9 mouse cellular contexts compared by ENCODE assay signal in the genomic region with DNA sequence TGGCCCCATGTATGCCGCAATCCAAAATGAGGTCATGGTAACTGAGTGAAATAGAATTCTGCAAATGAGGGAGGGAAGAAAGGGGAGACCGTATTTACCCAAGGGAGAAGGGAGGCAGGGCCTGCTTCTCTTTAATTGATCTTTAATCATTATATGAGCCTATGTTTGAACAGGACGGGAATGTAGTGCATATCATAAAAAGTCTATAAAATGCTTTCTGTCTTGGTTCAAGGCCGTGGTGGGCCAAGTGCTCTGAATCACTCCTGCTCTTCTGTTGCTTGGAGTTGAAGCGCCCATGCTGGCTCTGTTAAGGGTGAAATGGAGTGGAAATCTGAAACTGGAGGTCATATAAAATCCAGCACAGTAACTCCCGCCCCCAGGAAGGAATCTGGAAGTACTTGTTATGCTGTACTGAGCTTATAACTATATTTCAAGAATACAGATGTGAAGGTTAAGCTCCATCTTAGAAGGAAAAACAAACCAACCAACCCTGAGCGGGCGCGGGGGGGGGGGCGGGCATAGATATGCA. TPM values are rescaled to one million over a fixed set of nuclear protein-coding genes. Genes with fewer than 3 reads are reported as not detected.
DNase-seq lines count a peak whose midpoint lies in the region; ATAC-seq and TF ChIP-seq lines count a peak whose summit lies in the region.
"Had no signal": no experiment of that assay in that cellular context is flagged by ENCODE, and none has a peak within 500 bp of the region (broad histone marks: within the 10 kb centered on the region; RNA-seq: fewer than 3 reads in every experiment).

No protein-coding gene starts in this region.

- H3K9ac ChIP-seq in heart, embryonic 11.5 days (ENCODE audit: low read depth, low read length): no peak overlapping the region
- peak overlapping the region; percentile 83; the same call in 1 of the 2 replicates for H3K9ac ChIP-seq in embryonic facial prominence, embryonic 14.5 days (ENCODE audit: low read depth, low read length)
- no peak overlapping the region; the same call in 1 of the 2 replicates for H3K9ac ChIP-seq in kidney, embryonic 16.5 days (replicated peaks; ENCODE audit: low read length)
- H3K9ac ChIP-seq in midbrain, postnatal 0 days (replicated peaks; ENCODE audit: low read length, poor library complexity, severe bottlenecking): peak overlapping the region; percentile 91; the same call in 1 of the 2 replicates

- H3K4me3 ChIP-seq in heart, embryonic 11.5 days (ENCODE audit: low read depth, low read length): peak overlapping the region; percentile 64; the same call in 1 of the 2 replicates
- peak overlapping the region; percentile 78 for H3K4me3 ChIP-seq in embryonic facial prominence, embryonic 14.5 days (ENCODE audit: low read depth, low read length)
- H3K4me3 ChIP-seq in kidney, embryonic 16.5 days (ENCODE audit: low read length): peak overlapping the region; percentile 76
- peak overlapping the region; percentile 81 for H3K4me3 ChIP-seq in midbrain, postnatal 0 days (ENCODE audit: low read depth, low read length)

- peaks cover 8% of the 10 kb centered on the region; the same call in 1 of the 2 replicates for H3K4me1 ChIP-seq in heart, embryonic 11.5 days (ENCODE audit: control insufficient read depth, insufficient read depth, low read length)
- H3K4me1 ChIP-seq in embryonic facial prominence, embryonic 14.5 days (ENCODE audit: control insufficient read depth, insufficient read depth, low read length): peaks cover 19% of the 10 kb centered on the region
- H3K4me1 ChIP-seq in kidney, embryonic 16.5 days (ENCODE audit: insufficient read depth, low read length): peaks cover 40% of the 10 kb centered on the region
- peaks cover 12% of the 10 kb centered on the region; the same call in 1 of the 2 replicates for H3K4me1 ChIP-seq in midbrain, postnatal 0 days (ENCODE audit: insufficient read depth, low read length)

- H3K27me3 ChIP-seq in heart, embryonic 11.5 days (ENCODE audit: control insufficient read depth, insufficient read depth, low read length): peaks cover 23% of the 10 kb centered on the region
- no peaks in the 10 kb centered on the region for H3K27me3 ChIP-seq in embryonic facial prominence, embryonic 14.5 days (replicated peaks; ENCODE audit: control insufficient read depth, insufficient read depth, low read length)
- H3K27me3 ChIP-seq in kidney, embryonic 16.5 days (ENCODE audit: insufficient read depth, low read length): no peaks in the 10 kb centered on the region
- H3K27me3 ChIP-seq in midbrain, postnatal 0 days (ENCODE audit: insufficient read depth, low read length): no peaks in the 10 kb centered on the region

- H3K36me3 ChIP-seq in heart, embryonic 11.5 days (ENCODE audit: control insufficient read depth, insufficient read depth, low read length): no peaks in the 10 kb centered on the region
- H3K36me3 ChIP-seq in embryonic facial prominence, embryonic 14.5 days (ENCODE audit: control insufficient read depth, insufficient read depth, low read length): no peaks in the 10 kb centered on the region
- no peaks in the 10 kb centered on the region for H3K36me3 ChIP-seq in kidney, embryonic 16.5 days (ENCODE audit: insufficient read depth, low read length)
- no peaks in the 10 kb centered on the region for H3K36me3 ChIP-seq in midbrain, postnatal 0 days (ENCODE audit: insufficient read depth, low read length)

- no peaks in the 10 kb centered on the region for H3K9me3 ChIP-seq in heart, embryonic 11.5 days (replicated peaks; ENCODE audit: control insufficient read depth, low read length)
- H3K9me3 ChIP-seq in embryonic facial prominence, embryonic 14.5 days (ENCODE audit: control insufficient read depth, low read length): no peaks in the 10 kb centered on the region
- no peaks in the 10 kb centered on the region for H3K9me3 ChIP-seq in kidney, embryonic 16.5 days (ENCODE audit: low read length)
- H3K9me3 ChIP-seq in midbrain, postnatal 0 days (ENCODE audit: low read length): no peaks in the 10 kb centered on the region

- peak overlapping the region; percentile 100 for H3K4me2 ChIP-seq in heart, embryonic 11.5 days
- H3K4me2 ChIP-seq in embryonic facial prominence, embryonic 14.5 days (ENCODE audit: low read depth, low read length): peak overlapping the region; percentile 98
- H3K4me2 ChIP-seq in kidney, embryonic 16.5 days (replicated peaks; ENCODE audit: low read depth, low read length): peak overlapping the region; percentile 99
- H3K4me2 ChIP-seq in midbrain, postnatal 0 days (ENCODE audit: low read depth, low read length, poor library complexity, severe bottlenecking): peak overlapping the region; percentile 92

- 42% methylated on average over 10 of the region's 10 CpGs for WGBS in heart, embryonic 11.5 days (ENCODE audit: insufficient replicate concordance)
- 27% methylated on average over 10 of the region's 10 CpGs for WGBS in embryonic facial prominence, embryonic 14.5 days
- 22% methylated on average over 10 of the region's 10 CpGs for WGBS in kidney, embryonic 16.5 days
- 24% methylated on average over 10 of the region's 10 CpGs for WGBS in midbrain, postnatal 0 days

- no peak for ATAC-seq in heart, embryonic 11.5 days (replicated peaks; ENCODE audit: insufficient number of reproducible peaks, low FRiP score, low TSS enrichment)
- ATAC-seq in embryonic facial prominence, embryonic 14.5 days (ENCODE audit: low read depth): no peak
- ATAC-seq in kidney, embryonic 16.5 days (ENCODE audit: low FRiP score, low TSS enrichment): peak; percentile 22; the same call in 1 of the 2 replicates
- no peak for ATAC-seq in midbrain, postnatal 0 days (ENCODE audit: low FRiP score)
- ATAC-seq in erythroid progenitor cell, adult 5-6 weeks (replicated peaks; ENCODE audit: low FRiP score, poor library complexity, severe bottlenecking): no peak
- no peak for ATAC-seq in monocyte, adult 5-6 weeks (replicated peaks; ENCODE audit: insufficient number of reproducible peaks, low FRiP score, low TSS enrichment, poor library complexity, severe bottlenecking)

- DNase-seq in heart, adult 8-10 months (ENCODE audit: low spot score): no peak
- DNase-seq in embryonic facial prominence, embryonic 14.5 days (ENCODE audit: low spot score): peak; percentile 61
- DNase-seq in midbrain, postnatal 0 days (ENCODE audit: low spot score): no peak
- no peak for DNase-seq in right cerebral cortex, adult 18-20 months
- DNase-seq: lung, postnatal 4 days had no signal

- no peak for TF ChIP-seq CTCF in midbrain, postnatal 0 days (IDR thresholded peaks at IDR 0.05)

- no peak overlapping the region for H3K27ac ChIP-seq in heart, embryonic 11.5 days (ENCODE audit: low read depth, low read length)
- peak overlapping the region; percentile 35; the same call in 1 of the 2 replicates for H3K27ac ChIP-seq in embryonic facial prominence, embryonic 14.5 days (replicated peaks; ENCODE audit: low read depth, low read length)
- no peak overlapping the region for H3K27ac ChIP-seq in kidney, embryonic 16.5 days (ENCODE audit: low read length)
- peak overlapping the region; percentile 47 for H3K27ac ChIP-seq in midbrain, postnatal 0 days (ENCODE audit: low read depth, low read length)

RNA-seq across cellular contexts. Expression of gene Trim2, which starts 48.6 kb away (rescaled TPM):
- polyA plus RNA-seq in heart, embryonic 11.5 days (2014; fragmentation: Nextera tagmentation; extraction: Ambion mirVana): 8.9 TPM in 2 replicates
- total RNA-seq in heart, adult 8-10 months (2022): 1 to 10 TPM; 4.9 to 8.2 (median 6.7) TPM
- polyA plus RNA-seq in embryonic facial prominence, embryonic 14.5 days (2014; fragmentation: Nextera tagmentation; extraction: Ambion mirVana): 24.9 and 26.7 TPM in 2 replicates
- 25.5 and 28.3 TPM in 2 replicates for polyA plus RNA-seq in kidney, embryonic 16.5 days (2015; fragmentation: Nextera tagmentation; extraction: Ambion mirVana)
- 269 and 291 TPM in 2 replicates for total RNA-seq in midbrain, postnatal 0 days (2014; rRNA removed)
- polyA plus RNA-seq in midbrain, postnatal 0 days (2015; fragmentation: Nextera tagmentation; extraction: Ambion mirVana): 132 and 149 TPM in 2 replicates
- total RNA-seq in erythroid progenitor cell, adult 5-6 weeks (2015; ENCODE audit: low replicate concordance): 4.3 and 10.9 TPM in 2 replicates
- 8.9 and 11.4 TPM in 2 replicates for total RNA-seq in erythroid progenitor cell, adult 5-6 weeks (2017; ENCODE audit: low replicate concordance)
- 0.39 TPM in 1 of 3 replicates, not detected in the others for total RNA-seq in monocyte, adult 5-6 weeks (2017)

Comparison
In these comparisons a context has a peak if more than half of its experiments do, and no peak if none do; other contexts are left out.
1. H3K27ac ChIP-seq: peak in embryonic facial prominence, embryonic 14.5 days (single experiment) and midbrain, postnatal 0 days (single experiment); none in heart, embryonic 11.5 days (single experiment) and kidney, embryonic 16.5 days (single experiment).
2. H3K9ac ChIP-seq: peak in embryonic facial prominence, embryonic 14.5 days (single experiment) and midbrain, postnatal 0 days (single experiment); none in heart, embryonic 11.5 days (single experiment) and kidney, embryonic 16.5 days (single experiment).
3. RNA of gene Trim2, which starts 48.6 kb away (total RNA-seq): 269 to 291 TPM in midbrain, postnatal 0 days; 4.3 to 11.4 TPM in erythroid progenitor cell, adult 5-6 weeks, 4.9 to 8.2 TPM in heart, adult 8-10 months and 0.39 TPM in monocyte, adult 5-6 weeks; every median in the first group is over 10 times any median in the second.
4. Peak in every context shown above with its lines, with median percentiles within 50 percentile points of each other: H3K4me2 ChIP-seq and H3K4me3 ChIP-seq.